Comparison of ENCODE assay signal across 9 mouse cellular contexts in the genomic region with DNA sequence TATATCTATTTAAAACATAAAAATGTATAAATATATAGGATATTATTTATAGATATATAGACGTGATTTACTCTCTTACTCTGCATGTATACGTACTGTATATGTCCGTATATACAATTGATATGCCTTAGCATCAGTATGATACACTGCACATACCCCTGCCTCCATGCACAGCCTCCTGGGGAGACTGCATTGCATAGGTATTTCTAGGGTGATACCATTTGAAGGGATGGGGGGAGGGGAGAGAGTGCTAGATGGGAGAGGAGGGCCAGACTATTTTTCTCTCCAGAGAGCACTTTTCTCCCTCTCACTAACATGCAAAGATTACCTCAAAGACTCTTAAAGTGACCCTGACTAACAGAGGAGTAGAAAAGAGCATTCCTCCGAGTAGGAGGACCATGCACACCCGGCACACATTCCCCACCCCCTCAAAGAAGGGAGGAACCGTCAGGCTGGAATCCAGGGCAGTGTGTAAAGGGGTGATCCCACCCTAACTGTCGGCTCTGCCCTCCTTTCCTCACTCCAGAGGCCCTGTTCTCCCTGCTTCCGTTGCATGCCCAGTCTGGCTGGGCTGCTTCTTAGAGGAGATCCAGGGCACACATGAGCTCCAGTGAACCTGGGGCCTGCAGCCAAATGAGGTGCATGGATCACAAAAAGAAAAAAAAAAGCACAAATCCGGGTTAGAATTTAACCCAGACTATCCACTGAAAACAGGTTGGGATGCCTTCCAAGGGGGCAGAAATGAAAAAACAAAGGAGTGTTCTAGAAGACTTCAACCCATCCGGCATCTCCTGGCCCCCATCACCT. TPM values are rescaled to one million over a fixed set of nuclear protein-coding genes. Genes with fewer than 3 reads are reported as not detected.
A peak's percentile ranks its signal among the peaks of the same experiment; 100 is the strongest.
DNase-seq lines count a peak whose midpoint lies in the region; ATAC-seq lines count a peak whose summit lies in the region.
"Had no signal": no experiment of that assay in that cellular context is flagged by ENCODE, and none has a peak within 500 bp of the region (broad histone marks: within the 10 kb centered on the region; RNA-seq: fewer than 3 reads in every experiment).

No protein-coding gene starts in this region.

- H3K27me3 ChIP-seq in forebrain, embryonic 13.5 days, result no peaks in the 10 kb centered on the region
- no peaks in the 10 kb centered on the region for H3K27me3 ChIP-seq in midbrain, embryonic 16.5 days (ENCODE audit: control insufficient read depth, insufficient read depth, low read depth, low read length)

- peak overlapping the region; percentile 25; the same call in 1 of the 2 replicates for H3K27ac ChIP-seq in forebrain, embryonic 13.5 days
- H3K27ac ChIP-seq in midbrain, embryonic 16.5 days (ENCODE audit: low read length), result peak overlapping the region; percentile 6; the same call in 1 of the 2 replicates

- H3K9me3 ChIP-seq in forebrain, embryonic 13.5 days (replicated peaks), result no peaks in the 10 kb centered on the region
- H3K9me3 ChIP-seq in midbrain, embryonic 16.5 days (replicated peaks; ENCODE audit: control insufficient read depth, low read length, poor library complexity, severe bottlenecking), result no peaks in the 10 kb centered on the region

- peaks cover 11% of the 10 kb centered on the region for H3K36me3 ChIP-seq in forebrain, embryonic 13.5 days (ENCODE audit: poor library complexity, severe bottlenecking)
- peaks cover 6% of the 10 kb centered on the region for H3K36me3 ChIP-seq in midbrain, embryonic 16.5 days (ENCODE audit: control insufficient read depth, insufficient read depth, low read length)

- intact Hi-C loops in heart, postnatal 14 days (cut with DNase I), result loop anchor here (5.0 kb wide), 1 partner anchor 95 kb away; no protein-coding TSS in a partner anchor
- intact Hi-C loops in left cerebral cortex, postnatal 36 days (cut with DNase I), result no loop called here

- H3K4me2 ChIP-seq in forebrain, embryonic 13.5 days, result no peak overlapping the region
- H3K4me2 ChIP-seq in midbrain, embryonic 16.5 days (ENCODE audit: low read length), result no peak overlapping the region

- peak; percentile 87 for DNase-seq in heart, adult 11 months
- no peak for DNase-seq in heart, postnatal 14 days
- peak; percentile 52 for DNase-seq in kidney, postnatal 14 days
- DNase-seq in testis, postnatal 14 days (ENCODE audit: low spot score), result no peak
- DNase-seq in left cerebral cortex, postnatal 36 days (ENCODE audit: low spot score in 2 of 2), result no peak
- no peak for DNase-seq in cerebellum, adult 11 months

- peaks cover 9% of the 10 kb centered on the region for H3K4me1 ChIP-seq in forebrain, embryonic 13.5 days
- H3K4me1 ChIP-seq in midbrain, embryonic 16.5 days (ENCODE audit: control insufficient read depth, insufficient read depth, low read length), result peaks cover 11% of the 10 kb centered on the region

- no peak overlapping the region for H3K9ac ChIP-seq in forebrain, embryonic 13.5 days
- H3K9ac ChIP-seq in midbrain, embryonic 16.5 days (ENCODE audit: low read depth, low read length), result 0 out of 2 replicates have a peak overlapping the region, but pooled peaks have one; percentile 20

- 26% methylated on average over 10 of the region's 10 CpGs for WGBS in forebrain, embryonic 13.5 days
- WGBS in midbrain, embryonic 16.5 days, result 27% methylated on average over 10 of the region's 10 CpGs

- 0 out of 2 replicates have a peak, but pooled peaks have one; percentile 43 for ATAC-seq in forebrain, embryonic 13.5 days
- peak; percentile 66; the same call in 1 of the 2 replicates for ATAC-seq in midbrain, embryonic 16.5 days

- no peak overlapping the region for H3K4me3 ChIP-seq in forebrain, embryonic 13.5 days
- no peak overlapping the region for H3K4me3 ChIP-seq in midbrain, embryonic 16.5 days (ENCODE audit: low read depth, low read length)

RNA-seq across cellular contexts. Expression of a gene that starts 52.3 kb away (rescaled TPM):
- under 1 TPM; 0.36 to 0.95 TPM for total RNA-seq in heart, postnatal 14 days (2021)
- 18.5 and 37.1 TPM in 2 replicates for polyA plus RNA-seq in forebrain, embryonic 13.5 days (2015; fragmentation: Nextera tagmentation; extraction: Ambion mirVana)
- 112 and 145 TPM in 2 replicates for polyA plus RNA-seq in midbrain, embryonic 16.5 days (2015; fragmentation: Nextera tagmentation; extraction: Ambion mirVana)
- total RNA-seq in left cerebral cortex, postnatal 36 days (2021), result 100 to 1,000 TPM; 174 to 218 TPM
- total RNA-seq: megakaryocyte progenitor cell, adult 5-6 weeks had no signal

Comparison
In these comparisons a context has a peak if more than half of its experiments do, and no peak if none do; other contexts are left out.
1. DNase-seq: peak in heart, adult 11 months (single experiment) and kidney, postnatal 14 days (single experiment); none in heart, postnatal 14 days (0 of 2), testis, postnatal 14 days (single experiment), left cerebral cortex, postnatal 36 days (0 of 2) and cerebellum, adult 11 months (single experiment).
2. RNA of a gene that starts 52.3 kb away (total RNA-seq): 174 to 218 TPM in left cerebral cortex, postnatal 36 days; 0.36 to 0.95 TPM in heart, postnatal 14 days; every median in the first group is over 10 times any median in the second.